Mouse (Mus musculus) midbrain, embryonic 14.5 days (tissue): ENCODE data around the gene Hmgb2. TPM values are rescaled to one million over a fixed set of nuclear protein-coding genes. Genes with fewer than 3 reads are reported as not detected.
"Not testable (repeated sequence)": the region's sequence is repeated elsewhere in the genome, so short reads cannot be mapped to it uniquely, and the experiment has no call there.

ENCODE experiments used
- ATAC-seq: fragments of 200-750 bp; cut with Nextera tagmentation; 2 replicates; pipeline ENCODE4 v1.8.0; 2017; ENCODE audit warnings: moderate number of reproducible peaks, moderate library complexity; ENCODE audit not compliant: low FRiP score, low TSS enrichment
- DNase-seq: peaks from one replicate; pipeline ENCODE4 v3.0.0-alpha.2; 2015
- H3K27ac ChIP-seq: fragments of 300-500 bp; sonication (generic); replicated peaks from 2 replicates; pipeline ENCODE4 v1.5.1; 2014; ENCODE audit warnings: mild to moderate bottlenecking, low read depth, low read length, moderate library complexity
- H3K27me3 ChIP-seq: fragments of 300-500 bp; sonication (generic); 2 replicates; pipeline ENCODE4 v1.6.1; 2014; ENCODE audit warnings: low read length, control low read depth, mixed read lengths; ENCODE audit not compliant: control insufficient read depth, insufficient read depth
- H3K36me3 ChIP-seq: fragments of 300-500 bp; sonication (generic); 2 replicates; pipeline ENCODE4 v1.6.1; 2014; ENCODE audit warnings: low read length, control low read depth; ENCODE audit not compliant: control insufficient read depth, insufficient read depth
- H3K4me1 ChIP-seq: fragments of 300-500 bp; sonication (generic); 2 replicates; pipeline ENCODE4 v1.6.1; 2014; ENCODE audit warnings: mild to moderate bottlenecking, antibody characterized with exemption, low read length, control low read depth; ENCODE audit not compliant: control insufficient read depth, insufficient read depth
- H3K4me2 ChIP-seq: fragments of 300-500 bp; sonication (generic); 2 replicates; pipeline ENCODE4 v1.6.1; 2014; ENCODE audit warnings: mild to moderate bottlenecking, low read length, moderate library complexity
- H3K4me3 ChIP-seq: fragments of 300-500 bp; sonication (generic); replicated peaks from 2 replicates; pipeline ENCODE4 v1.5.1; 2014; ENCODE audit warnings: low read depth, low read length
- H3K9ac ChIP-seq: fragments of 300-500 bp; sonication (generic); replicated peaks from 2 replicates; pipeline ENCODE4 v1.6.1; 2014; ENCODE audit warnings: mild to moderate bottlenecking, low read length, moderate library complexity
- H3K9me3 ChIP-seq: fragments of 300-500 bp; sonication (generic); 2 replicates; pipeline ENCODE4 v1.6.1; 2016; ENCODE audit warnings: low read length, control low read depth, mixed read lengths; ENCODE audit not compliant: control insufficient read depth
- WGBS: fragments of 180-500 bp; shearing (Covaris S2); extraction: QIAGEN DNeasy Blood & Tissue Kit; methylation state at CpG from one replicate; pipeline ENCODE4 v1.1.7; 2014; 5-methylcytosine and 5-hydroxymethylcytosine counted together
- polyA plus RNA-seq: library from polyadenylated mRNA; unstranded; fragments of >200 nt; fragmentation: Nextera tagmentation; extraction: Ambion mirVana; gene quantifications from 2 replicates; pipeline ENCODE4 v1.2.1, GENCODE M21; 2014

Hmgb2 gene
- polyA plus RNA-seq, 1 experiment from 2014 or later, result 103 TPM

DNA sequence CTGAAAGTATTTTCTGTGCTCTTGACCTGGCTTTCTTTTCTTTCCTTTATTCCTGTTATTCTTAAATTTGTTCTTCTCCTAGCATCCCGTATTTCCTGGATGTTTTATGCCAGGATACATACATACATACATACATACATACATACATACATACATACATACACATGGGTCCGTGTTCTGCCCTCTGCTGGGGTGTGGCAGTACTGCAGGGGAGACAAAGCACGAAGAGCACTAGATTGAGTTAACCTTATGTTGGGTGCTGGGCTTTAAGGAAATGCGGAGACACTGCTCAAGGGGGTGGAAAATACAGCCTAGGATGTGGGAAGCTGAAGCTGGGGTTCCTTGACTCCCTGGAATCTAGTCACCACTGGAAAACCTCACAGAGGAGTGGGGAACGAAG lies 8.1 kb upstream of the Hmgb2 start:
- Histone ChIP-seq H3K36me3 (no peaks in the 10 kb centered on the region), H3K27ac (no peak overlapping the region), H3K27me3 (no peaks in the 10 kb centered on the region), H3K4me1 (no peaks in the 10 kb centered on the region), H3K9me3 (no peaks in the 10 kb centered on the region), H3K4me2 (no peak overlapping the region), H3K4me3 (no peak overlapping the region), H3K9ac (no peak overlapping the region)
- ATAC-seq (0 out of 2 replicates have a peak, but pooled peaks have one; percentile 8), DNase-seq (peak; percentile 70)
- 56% methylated on average over 5 of the region's 5 CpGs for WGBS

DNA sequence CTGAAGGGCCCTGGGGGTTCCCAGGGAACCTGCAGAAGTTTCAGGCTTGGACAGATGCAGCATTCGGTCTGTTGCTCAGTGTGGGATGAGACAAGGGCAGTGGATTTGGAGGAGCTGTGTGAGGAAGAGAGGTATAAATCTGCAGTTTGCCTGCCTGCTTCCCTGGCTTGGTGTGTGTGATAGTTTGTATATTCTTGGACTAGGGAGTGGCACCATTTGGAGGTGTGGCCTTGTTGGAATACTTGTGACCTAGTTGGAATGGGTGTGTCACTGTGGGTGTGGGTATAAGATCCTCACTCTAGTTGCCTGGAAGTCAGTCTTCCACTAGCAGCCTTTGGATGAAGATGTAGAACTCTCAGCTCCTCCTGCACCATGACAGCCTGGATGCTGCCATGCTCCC lies 6.2 kb upstream of the Hmgb2 start:
- not testable (repeated sequence) for H3K9me3 ChIP-seq, H3K4me3 ChIP-seq, H3K27ac ChIP-seq, DNase-seq, H3K27me3 ChIP-seq, H3K36me3 ChIP-seq, ATAC-seq, H3K4me2 ChIP-seq, H3K4me1 ChIP-seq, H3K9ac ChIP-seq
- WGBS, result 97% methylated on average over 1 of the region's 1 CpGs

DNA sequence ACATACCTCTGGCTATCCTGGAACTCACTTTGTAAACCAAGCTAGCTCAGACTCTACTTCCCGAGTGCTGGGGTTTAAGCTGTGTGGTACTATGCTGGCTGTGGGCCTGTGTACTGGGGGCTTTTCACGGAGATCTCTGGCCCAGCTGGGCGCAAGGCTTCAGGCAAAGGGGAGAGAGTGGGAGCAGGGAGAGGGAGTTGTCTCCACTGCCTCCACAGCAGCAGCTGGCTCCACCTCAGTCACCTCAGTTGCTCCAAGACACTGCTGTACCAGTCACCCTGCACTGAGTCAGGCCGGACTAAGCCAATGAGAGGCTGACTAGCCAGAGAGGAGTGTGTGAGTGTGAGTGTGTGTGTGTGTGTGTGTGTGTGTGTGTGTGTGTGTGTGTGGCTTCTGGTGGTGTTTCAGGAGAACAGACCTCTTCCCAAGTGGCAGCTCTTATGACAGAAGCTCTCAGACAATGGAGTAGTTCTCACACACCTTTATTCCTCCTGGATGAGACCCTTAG lies 4.1 kb upstream of the Hmgb2 start:
- 90% methylated on average over 4 of the region's 4 CpGs for WGBS
- Histone ChIP-seq H3K36me3 (no peaks in the 10 kb centered on the region), H3K9ac (no peak overlapping the region), H3K4me3 (no peak overlapping the region), H3K27ac (no peak overlapping the region), H3K27me3 (no peaks in the 10 kb centered on the region), H3K4me2 (no peak overlapping the region), H3K4me1 (no peaks in the 10 kb centered on the region), H3K9me3 (no peaks in the 10 kb centered on the region)
- ATAC-seq (no peak), DNase-seq (no peak)

DNA sequence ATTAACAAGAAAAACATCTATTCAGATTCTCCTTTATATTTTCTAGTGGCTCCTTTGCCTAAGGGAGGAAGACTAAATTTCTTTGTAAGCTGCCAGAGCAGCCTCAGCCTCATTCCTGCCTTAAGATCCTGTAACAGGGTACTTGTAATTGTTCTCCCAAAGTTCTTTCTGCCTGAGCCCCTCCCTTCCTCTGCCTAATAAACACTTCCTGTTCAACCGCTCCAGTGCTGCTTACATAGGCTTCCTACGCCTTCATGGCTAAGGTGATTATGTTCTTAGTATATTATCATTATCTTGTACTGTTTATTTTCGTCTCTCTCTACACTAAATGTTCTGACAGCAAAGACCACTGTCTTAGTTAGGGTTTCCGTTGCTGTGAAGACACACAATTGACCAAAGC lies 3.0 kb upstream of the Hmgb2 start:
- no peak for ATAC-seq
- Histone ChIP-seq H3K4me1 (no peaks in the 10 kb centered on the region), H3K4me3 (no peak overlapping the region), H3K9ac (no peak overlapping the region), H3K27me3 (no peaks in the 10 kb centered on the region), H3K27ac (no peak overlapping the region), H3K36me3 (no peaks in the 10 kb centered on the region), H3K4me2 (no peak overlapping the region), H3K9me3 (no peaks in the 10 kb centered on the region)
- WGBS, result 95% methylated on average over 4 of the region's 4 CpGs
- DNase-seq, result no peak

DNA sequence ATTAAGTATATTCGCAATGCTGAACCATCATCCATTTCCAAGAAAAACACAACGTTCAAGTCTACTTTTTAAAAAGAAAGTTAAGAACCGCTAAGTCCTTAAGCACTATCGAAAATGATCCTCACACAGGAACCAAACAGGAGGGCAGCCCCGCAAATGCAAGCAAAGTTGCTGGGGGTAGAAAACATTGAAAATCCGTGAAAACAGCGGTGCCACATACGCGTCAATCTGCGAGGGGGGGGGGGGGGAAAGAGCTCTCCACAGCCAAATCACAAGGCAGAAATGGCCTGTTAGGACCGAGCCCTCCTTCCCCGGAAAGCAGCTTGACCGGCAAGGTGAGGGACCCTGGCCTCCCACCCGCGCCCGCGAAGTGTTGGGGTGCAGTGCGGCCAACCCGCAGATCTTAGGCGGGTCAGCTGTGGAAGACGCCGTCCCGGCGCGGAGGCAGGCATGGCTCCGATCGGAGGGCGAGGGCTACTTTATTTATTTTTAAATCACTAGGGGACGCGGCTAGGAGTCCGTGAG lies 854 bp upstream of the Hmgb2 start:
- Histone ChIP-seq H3K27me3 (no peaks in the 10 kb centered on the region), H3K36me3 (no peaks in the 10 kb centered on the region), H3K9me3 (no peaks in the 10 kb centered on the region), H3K4me1 (no peaks in the 10 kb centered on the region), H3K27ac (0 out of 2 replicates have a peak overlapping the region, but pooled peaks have one; percentile 32), H3K9ac (peak overlapping the region; percentile 54), H3K4me3 (peak overlapping the region; percentile 76), H3K4me2 (peak overlapping the region; percentile 95)
- DNase-seq, result no peak
- WGBS, result 1% methylated on average over 31 of the region's 31 CpGs
- no peak; the same call in 1 of the 2 replicates for ATAC-seq

DNA sequence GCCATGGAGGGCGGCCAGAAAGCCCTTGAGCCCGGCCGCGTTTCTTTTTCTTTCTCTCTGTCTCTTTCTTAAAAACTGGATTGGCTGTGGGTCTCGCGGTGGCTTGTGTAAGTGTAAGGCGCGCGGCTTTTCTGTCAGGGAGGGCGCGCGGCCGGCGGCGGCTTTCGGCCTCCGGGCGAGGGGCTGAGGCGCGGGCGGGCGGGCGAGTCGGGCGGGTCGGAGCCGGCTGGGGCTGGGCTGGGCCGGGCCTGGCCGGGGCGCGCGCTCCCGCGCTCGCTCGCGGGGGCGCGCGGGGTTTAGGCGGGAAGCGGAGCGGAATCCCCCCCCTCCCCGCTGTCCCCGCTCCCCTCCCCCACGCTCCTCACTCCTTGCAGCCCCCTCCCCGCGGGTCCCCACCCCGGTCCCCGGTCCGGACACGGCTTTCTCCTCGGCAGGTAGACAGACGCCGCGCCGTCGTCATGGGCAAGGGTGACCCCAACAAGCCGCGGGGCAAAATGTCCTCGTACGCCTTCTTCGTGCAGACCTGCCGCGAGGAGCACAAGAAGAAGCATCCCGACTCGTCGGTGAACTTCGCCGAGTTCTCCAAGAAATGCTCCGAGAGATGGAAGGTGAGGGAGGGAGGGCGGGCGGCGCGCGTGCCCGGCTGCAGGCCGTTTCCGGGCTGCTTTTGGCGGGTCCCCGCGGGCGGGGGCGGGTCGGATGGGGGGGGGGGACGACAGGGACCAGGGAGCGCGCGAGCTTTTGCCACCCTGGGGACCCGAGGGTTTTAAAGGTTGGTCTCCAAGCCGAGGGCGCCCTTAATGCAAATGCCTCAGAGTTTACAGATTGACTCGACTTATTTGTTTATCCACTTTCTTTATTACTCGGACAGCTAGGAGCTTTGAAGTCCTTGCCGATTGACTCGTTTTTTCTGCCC lies 692 bp downstream of the Hmgb2 start:
- H3K36me3 ChIP-seq, result no peaks in the 10 kb centered on the region
- no peaks in the 10 kb centered on the region for H3K27me3 ChIP-seq
- H3K9me3 ChIP-seq, result no peaks in the 10 kb centered on the region
- peak; percentile 72 for DNase-seq
- peak; percentile 63 for ATAC-seq
- no peaks in the 10 kb centered on the region for H3K4me1 ChIP-seq
- peak overlapping the region; percentile 86 for H3K9ac ChIP-seq
- peak overlapping the region; percentile 76 for H3K4me3 ChIP-seq
- peak overlapping the region; percentile 95 for H3K27ac ChIP-seq
- WGBS, result under 1% methylated on average over 81 of the region's 96 CpGs
- peak overlapping the region; percentile 95 for H3K4me2 ChIP-seq

DNA sequence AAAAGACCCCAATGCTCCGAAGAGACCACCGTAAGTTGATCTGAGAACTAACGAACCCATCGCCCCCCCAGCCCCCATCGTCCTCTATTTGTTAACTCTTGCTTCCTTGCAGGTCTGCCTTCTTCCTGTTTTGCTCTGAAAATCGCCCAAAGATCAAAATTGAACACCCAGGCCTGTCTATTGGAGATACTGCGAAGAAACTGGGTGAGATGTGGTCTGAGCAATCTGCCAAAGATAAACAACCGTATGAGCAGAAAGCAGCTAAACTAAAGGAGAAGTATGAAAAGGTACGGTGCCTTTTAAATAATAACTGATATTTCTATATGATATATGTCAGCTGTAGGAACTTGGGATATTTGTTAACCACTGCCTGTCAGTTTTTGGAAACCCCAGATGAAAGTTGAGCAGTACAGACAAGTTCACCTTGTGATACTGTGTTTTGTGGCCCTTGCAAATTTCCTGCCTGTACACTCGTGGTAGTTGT lies 1.5 kb downstream of the Hmgb2 start:
- not testable (repeated sequence) for H3K4me1 ChIP-seq, H3K9ac ChIP-seq, DNase-seq, H3K9me3 ChIP-seq, H3K36me3 ChIP-seq, ATAC-seq, H3K27me3 ChIP-seq, H3K27ac ChIP-seq
- Histone ChIP-seq H3K4me2 (peak overlapping the region; percentile 95), H3K4me3 (peak overlapping the region; percentile 76)
- 20% methylated on average over 10 of the region's 10 CpGs for WGBS

DNA sequence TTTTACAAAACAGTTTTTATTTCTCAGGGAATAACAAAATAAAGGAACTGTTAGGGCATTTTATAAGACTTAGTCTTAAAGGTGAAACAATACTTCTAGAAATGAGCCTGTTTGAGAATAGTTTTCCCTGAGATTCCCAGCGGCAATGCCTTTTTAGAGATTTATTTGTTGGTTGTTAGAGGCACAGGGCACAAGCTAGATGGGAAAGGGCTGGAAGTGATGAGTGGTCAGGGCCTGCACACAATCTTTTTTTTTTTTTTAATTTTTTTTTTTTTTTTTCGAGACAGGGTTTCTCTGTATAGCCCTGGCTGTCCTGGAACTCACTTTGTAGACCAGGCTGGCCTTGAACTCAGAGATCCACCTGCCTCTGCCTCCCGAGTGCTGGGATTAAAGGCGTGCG lies 5.0 kb downstream of the Hmgb2 start:
- H3K36me3 ChIP-seq, ATAC-seq, H3K9me3 ChIP-seq, H3K4me1 ChIP-seq, DNase-seq, H3K4me2 ChIP-seq, H3K27me3 ChIP-seq, H3K4me3 ChIP-seq, H3K27ac ChIP-seq, H3K9ac ChIP-seq: not testable (repeated sequence)
- WGBS, result 95% methylated on average over 5 of the region's 5 CpGs
